Mouse (Mus musculus) kidney, postnatal 10 days (tissue): ENCODE data around the gene Cdipt.

Source experiments
- DNase-seq: peaks from one replicate; pipeline ENCODE4 v3.0.0; 2021; ENCODE audit warnings: mixed read lengths

Gene Cdipt

GRCm38 (mm10) chr7:127026161-127026600 lies 50.5 kb downstream of the Cdipt start:
- DNase-seq = peak; percentile 89

- DNase-seq = no peak
Measured at GRCm38 (mm10) chr7:127026616-127026983, 50.9 kb downstream of the Cdipt start.

- DNase-seq = peak; percentile 100
Measured at GRCm38 (mm10) chr7:127026984-127027726, 51.4 kb downstream of the Cdipt start, which contains the start of gene Maz. Gene Maz, minus strand, starts transcription at chr7:127027037.

GRCm38 (mm10) chr7:127027885-127028284 lies 52.2 kb downstream of the Cdipt start:
- DNase-seq = no peak
